Mouse (Mus musculus): ENCODE measurements around the gene Syt13.

The Syt13 gene

DNA sequence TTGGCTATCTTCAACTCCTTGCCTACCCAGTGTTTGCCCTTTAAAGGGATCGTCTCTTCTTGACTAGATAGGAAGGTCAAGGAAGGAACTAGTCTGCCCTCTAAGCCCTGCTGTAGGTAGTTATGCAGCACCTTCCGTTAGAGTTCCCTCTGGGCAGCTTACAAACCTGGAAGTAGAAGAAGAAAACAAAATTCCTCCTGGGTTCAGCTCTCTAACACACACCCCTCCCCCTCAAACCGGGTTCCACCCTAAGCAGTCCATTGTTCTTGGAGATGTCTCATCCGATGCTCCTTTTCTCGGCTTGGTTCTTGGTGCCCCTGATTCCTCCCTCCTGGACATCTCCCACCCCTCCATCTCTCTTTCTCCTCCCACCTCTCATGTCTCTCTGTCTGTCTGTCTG lies 14.8 kb downstream of the Syt13 start:
- DNase-seq = no peak

DNA sequence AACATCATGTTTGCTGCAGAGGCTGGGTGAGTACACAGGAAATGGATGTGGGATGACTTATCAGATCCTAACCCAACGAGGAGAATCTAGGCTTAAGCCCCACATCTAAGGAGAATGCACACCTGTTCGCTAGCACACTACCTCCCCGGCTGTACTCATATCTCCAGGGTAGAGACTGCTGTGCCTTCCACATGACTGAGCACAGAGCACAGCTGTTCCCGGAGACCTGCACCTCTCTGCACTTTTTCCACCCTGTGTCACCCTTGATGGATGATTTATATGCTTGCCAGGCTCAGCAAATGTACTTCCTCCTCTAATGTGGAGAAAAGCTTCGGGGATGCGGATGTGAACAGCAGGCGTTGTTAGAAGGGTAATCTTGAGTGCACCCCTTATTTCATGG lies 16.2 kb downstream of the Syt13 start:
- DNase-seq = peak; percentile 52 to 80

DNA sequence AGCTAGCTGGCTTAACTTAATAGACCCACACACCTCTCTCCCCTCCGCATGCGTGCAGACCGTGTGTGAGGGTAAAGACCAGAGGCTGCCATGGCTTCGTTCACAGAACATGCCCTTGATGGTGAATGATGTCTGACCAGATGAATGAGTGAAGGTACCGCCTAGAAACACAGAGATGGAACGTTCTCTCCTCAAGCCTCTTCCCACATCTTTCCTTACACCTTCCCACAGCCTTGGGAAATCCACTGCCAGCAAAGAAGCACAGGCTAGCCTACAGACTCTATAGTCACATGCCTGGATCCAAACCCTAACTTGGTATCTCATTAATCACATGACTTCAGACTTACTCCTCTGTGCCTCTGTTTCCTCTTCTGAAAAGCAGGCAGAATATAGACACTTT lies 18.5 kb downstream of the Syt13 start:
- no peak for DNase-seq

DNA sequence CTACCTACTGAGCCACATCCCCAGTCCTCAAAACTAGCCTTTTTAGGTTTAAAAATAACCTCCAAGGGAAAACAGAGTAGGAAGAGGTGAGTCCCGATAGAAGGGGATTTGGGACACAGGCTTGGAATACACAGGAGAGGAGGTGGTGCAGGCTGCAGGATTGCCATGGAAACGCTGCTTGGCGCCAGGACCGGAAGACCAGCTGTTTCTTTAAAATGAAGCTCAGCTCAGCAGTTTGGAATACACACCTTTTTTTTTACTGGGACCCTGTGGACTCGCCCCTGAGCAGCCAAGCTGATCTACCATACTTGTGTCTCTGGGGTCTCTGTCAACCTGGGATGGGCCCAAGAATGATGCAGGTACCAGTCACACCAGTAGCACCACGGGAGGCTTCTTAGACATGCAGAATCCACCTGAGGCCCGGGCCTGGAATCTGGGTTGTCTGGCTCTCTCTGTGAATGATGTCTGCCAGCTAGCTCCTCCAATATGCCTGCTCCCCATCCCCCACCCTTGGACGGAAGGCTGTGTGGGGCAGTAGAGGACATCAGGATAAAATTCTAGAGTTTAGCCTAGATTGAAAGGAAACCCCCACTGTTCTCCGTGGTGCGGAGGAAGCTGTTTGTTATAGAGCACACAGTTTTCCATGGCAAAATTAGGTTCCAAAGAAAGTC lies 19.5 kb downstream of the Syt13 start:
- no peak for DNase-seq

DNA sequence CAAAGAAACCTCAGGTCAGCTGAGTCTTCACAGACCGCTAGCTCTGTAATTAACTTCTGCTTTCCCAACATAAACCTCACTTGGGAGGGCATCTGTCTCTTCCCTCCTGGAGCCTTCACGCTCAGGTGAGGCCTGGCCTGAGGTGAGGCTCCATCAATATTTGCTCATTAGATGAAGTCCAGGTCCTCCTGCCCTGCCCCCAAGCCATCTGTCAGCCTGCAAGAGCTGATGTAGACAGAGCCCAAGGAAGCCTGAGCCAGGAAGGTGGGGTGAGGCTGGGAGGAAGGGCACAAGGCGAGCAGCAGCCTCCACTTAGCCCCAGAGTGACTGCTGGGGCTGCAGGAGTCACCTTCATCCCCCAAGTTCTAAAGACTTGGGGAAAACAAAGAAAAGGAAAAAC lies 20.6 kb downstream of the Syt13 start:
- DNase-seq = no peak

DNA sequence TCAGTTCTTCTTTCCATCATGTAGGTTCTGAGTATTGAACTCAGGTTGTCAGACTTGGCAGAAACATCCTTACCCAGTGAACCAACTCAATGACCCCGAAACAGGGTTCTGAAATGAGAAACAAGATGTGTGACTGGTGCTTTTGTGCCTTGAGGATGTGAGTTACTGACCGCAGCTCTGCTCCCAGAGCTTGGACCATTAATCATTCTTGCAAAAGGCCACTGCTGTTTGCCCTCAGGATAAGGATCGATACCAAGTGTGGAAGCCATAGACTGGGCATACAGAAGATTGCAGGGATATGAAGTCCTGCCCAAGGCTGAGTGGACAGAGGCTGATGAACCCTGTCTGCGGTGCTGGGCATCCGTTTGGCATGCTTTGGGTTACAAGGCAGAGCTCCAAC lies 23.2 kb downstream of the Syt13 start:
- DNase-seq = no peak

DNA sequence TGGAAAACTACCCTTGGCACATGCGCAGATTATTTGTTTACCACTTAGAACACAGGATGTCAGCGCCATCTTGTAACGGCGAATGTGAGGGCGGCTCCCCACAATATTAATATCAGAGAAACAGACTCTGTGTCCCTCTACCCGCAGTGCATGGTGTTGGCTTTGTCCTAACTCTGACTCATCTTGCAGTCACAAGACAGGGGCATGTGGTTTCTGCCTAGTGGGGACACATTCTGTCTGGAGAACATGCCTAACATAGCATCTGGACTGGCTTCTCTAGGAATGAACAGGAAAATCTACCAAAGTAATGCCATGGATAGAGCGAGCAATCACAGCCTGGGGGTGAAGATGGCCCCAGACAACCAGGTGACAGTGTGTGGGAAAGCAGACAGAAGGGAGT lies 23.9 kb downstream of the Syt13 start:
- no peak for DNase-seq

DNA sequence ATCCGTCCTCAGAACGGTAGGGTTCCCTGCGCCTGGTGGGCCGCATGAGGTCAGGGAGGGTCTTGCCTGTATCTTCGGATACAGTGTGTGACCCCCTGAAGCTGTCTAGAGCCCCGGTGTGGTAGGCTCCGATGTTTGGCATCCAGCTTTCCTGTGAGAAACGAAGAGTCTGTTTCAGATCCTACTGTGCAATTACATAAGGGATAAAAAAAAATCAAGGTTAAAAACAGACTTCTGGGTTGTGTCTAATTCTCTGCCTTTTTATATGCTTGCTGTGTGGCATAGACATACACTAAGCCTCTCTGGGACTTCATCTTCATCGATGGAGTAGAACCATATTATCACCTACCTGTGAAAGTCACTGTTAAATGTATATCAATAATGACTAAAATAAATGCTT lies 26.1 kb downstream of the Syt13 start:
- DNase-seq = no peak

DNA sequence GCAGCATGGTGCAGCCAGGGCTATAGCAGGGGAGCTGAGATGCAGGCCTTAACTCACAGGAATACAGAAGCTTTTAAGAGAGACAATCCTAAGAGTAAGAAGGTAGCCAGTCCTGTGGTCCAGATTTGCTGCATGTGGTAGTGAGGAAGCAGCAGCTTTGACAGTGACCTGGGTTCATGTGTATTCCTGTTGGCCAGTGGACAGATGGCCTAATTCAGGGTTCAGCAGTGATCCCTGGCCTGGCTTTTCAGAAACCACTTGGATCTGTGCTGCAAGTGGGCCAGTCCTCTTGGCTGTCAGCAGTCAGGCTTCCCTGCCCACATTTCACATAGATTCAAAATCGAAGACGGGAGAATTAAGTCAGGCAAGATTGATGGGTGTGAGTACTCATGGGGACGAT lies 26.6 kb downstream of the Syt13 start:
- no peak for DNase-seq

DNA sequence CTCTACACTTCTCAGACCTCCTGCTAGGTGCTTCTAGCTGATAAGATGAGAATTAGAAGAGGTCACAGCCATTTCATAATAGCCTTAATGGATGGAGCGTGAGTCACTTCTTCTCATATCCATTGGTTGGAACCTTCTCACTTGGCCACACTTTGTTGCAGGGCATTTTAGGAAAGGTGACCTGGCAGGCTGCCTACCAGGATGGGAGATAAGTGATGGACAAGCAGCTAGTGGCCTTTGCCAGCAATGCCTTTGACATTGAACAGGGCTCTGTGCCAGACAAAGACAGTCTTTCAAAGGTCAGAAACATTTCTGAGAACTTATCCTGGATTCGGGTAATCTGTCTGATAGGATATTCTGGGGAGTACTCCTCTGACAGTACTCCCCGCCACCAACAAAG lies 28.5 kb downstream of the Syt13 start:
- DNase-seq = no peak

DNA sequence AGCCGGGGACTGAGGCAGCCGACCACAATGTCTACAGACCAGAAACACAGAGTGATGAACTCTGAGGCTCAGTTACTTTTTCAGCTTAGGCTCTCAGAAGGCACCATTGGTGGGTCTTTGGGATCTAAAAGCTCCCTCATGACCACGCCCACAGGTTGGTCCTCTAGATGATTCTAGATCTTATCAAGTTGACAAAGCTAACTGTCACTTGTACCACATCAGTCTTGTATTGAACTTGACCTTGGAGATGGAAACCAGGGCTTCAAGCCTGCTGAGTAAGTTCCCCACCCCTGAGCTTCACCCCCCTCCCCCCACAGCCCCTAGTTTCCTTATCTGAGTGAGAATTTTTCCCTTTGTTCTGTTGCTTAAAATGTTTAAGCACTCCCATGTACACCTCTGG lies 29.5 kb downstream of the Syt13 start:
- DNase-seq = no peak

DNA sequence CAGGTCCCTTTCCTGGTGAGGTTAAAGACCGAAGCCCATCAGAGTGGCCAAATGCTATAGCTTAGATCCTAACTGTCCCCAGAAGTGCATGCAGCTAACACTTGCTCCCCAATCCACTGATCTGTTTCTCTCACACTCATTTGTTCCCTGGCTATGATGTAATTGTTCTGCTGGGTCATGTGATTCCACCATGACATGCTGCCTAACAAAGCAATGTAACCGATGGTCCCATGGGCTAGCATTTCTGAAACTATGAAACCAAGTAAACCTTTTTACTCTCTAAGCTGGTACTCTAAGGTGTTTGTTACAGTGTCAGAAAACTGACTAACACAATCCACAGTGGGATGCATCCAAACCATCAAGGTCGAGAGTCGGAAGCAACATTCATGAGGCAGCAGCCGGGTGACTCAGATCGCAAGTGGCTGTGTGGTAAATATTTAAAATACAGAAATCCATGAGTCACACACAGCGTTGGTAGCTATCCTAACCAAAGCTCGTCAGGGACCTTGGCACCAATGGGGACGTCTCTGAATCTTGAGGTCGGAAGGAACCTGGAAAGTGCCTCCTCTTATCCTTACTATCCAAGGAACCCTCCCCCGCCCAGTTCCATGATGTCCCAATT lies 30.3 kb downstream of the Syt13 start:
- DNase-seq = no peak

DNA sequence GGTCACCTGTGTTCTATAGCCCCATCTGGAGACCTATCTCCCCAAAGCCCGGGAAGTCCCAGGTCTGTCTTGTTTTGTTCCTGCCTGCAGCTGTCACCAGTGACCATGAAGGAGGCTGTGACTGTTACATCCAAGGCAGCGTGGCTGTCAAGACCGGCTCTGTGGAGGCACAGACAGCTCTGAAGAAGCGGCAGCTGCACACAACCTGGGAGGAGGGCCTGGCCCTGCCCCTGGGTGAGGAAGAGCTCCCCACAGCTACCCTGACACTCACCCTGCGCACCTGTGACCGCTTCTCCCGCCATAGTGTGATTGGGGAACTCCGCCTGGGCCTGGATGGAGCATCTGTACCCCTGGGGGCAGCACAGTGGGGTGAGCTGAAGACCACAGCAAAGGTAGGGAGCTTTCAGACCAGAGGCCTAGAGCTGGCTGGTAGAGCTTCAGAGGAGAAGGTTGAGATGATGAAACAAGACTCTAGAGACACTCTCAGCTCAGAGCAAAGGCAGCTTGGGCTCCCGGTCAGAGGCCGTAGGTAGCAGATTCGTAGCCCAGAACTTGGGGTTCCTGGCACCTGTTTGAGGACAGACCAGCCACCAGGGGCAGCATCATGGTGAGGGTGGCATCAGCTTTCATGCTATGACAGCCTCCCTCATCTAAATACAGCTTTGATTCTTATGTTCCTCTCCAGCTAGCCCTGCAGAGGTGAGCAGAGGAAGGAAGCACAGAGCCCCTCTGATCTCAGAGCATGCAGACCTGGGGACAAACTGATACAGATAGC lies 31.1 kb downstream of the Syt13 start:
- peak; percentile 77 to 85 for DNase-seq

DNA sequence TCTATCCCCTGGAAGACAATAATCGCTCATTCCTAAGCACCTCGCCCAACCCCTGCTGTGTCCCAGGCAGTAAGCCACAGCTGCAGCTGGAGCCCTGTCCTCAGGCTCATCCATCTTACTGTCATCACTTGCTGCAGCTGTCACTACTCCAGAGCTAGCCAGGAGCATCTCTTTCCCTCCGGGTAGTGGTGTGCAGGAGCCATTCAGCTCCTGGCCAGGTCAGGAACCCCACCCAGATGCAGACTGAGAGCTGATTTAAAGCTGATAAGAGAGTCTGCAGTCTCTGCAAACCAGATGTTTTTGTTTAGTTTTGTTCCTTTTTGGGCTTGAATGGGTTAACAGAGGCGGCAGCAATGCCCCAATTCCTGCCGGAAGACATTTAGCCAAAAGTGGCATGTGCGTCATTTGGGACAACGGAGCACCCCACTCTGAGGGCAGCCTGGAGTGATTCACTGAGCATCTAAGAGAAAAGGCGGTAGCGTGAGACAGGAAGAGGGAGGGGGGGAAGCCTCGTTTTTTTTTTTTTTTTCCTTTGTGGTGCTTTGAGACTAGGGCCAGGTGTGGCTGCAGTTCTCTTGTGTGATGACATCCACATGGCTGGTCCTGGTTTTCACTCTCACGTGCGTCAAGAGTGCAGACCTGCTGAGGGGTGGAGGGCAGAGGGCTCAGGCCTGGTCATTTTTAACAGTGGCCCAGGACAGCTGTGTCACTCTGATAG lies 33.2 kb downstream of the Syt13 start:
- peak; percentile 46 to 75 for DNase-seq

DNA sequence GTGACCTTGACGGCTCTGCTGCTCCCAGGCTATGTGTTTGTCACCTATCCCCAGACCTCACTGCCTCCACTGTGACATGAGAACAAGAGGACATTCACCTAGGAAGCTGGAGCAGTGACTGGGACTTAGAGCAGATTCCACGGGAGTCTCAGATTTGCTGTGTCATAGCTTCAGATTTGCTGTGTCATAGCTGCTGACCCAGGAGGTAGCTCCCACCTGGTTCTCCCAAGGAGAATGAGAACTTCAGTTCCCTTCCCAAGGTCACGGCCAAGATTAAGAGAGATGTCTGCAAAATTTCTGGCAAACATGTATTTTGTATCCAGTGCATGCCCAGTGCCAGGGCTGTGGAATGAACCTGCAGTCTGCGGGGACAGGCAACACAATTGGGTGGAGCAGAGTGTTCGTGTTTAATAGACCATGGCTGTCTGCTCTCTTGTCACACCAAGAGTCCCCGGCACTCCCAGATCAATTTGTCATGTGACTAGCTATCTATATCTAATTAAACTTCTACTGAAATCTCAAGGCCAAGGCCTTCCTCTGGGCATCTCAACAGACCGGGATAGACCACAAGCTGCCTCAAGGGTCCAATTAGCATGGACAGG lies 33.9 kb downstream of the Syt13 start:
- DNase-seq = no peak

DNA sequence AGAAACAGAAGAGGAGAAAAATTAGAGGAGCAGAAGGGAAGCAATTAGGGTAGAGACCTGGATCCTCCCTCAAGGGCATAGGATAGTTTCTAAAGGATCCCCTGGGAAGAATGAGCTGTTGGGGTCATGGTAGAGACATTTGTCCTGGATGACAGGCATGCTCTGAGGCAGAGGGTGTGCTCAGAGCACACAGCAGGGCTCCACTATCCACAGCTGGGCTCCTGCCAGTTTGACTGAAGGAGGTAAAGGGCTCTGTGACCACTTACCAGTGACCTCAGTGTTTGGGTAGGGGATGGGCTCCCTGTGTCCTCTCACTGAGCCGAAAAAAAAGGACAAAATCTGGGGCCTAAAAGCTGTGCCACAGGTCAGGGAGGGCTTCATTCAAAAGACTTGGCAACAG lies 34.6 kb downstream of the Syt13 start:
- no peak for DNase-seq

DNA sequence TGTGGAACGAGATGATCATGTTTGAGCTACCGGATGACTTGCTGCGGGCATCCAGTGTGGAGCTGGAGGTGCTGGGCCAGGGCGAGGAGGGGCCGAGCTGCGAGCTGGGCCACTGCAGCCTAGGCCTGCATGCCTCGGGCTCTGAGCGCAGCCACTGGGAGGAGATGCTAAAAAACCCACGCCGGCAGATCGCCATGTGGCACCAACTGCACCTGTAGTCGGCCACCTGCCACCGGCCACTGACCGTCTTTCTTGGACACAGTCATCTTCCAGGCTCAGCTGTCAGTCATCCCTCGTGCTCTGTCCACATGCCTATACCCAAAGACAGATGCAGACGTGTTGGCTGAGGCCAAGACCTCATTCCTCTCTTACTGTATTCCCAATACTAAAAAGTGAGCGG lies 38.6 kb downstream of the Syt13 start:
- DNase-seq = no peak

DNA sequence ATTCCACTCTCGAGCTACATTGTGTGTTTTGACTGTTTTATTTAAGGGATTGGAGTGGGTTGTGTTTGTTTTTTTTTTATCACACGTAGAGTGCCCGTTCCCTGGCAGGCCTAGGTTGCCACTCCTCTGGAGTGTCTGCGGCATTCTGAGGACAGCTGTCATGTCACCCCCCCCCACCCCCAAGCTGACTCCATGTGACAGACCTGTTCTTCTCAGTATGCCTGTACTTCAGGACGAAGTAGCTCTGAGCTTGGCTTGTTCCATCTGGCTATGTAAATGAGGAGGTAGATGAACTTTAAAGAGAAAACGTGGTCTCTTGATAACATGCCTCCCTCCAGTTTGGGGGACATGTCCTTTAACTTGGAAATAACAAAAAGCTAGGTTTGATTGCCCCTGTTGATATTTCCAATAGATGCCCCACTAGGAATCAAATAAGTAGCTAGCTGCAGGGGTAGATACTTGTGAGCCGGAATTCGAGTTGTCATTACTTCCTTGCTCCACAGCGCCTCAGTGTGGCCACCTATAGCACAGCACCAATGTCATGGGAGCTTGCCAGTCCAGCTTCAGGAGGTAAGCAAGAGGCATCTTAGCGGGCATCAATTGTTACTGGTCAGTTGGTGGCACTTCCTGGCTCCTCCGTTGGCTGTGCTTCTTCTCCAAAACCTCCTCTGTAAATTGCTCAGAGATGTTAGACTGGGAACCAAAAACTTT lies 39.7 kb downstream of the Syt13 start:
- DNase-seq = peak; percentile 69 to 70

DNA sequence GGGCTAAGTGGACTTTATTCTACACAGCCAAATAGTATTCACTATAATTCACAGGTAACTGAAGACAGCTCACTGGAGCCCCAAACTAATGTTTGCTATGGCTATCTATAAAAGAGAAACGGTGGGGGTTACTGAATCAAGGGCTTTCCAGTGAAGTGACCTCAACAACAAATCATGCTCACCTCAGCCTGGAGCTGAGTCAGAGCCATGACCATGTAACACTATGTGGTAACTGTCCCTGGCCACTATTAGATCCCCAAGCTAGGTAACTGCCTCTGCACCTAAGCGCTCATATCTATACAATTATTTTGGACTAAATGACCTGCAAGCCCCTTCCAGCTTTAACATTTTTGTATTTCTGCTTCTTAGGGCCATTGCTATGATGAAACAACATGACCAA lies 42.0 kb downstream of the Syt13 start:
- no peak for DNase-seq

DNA sequence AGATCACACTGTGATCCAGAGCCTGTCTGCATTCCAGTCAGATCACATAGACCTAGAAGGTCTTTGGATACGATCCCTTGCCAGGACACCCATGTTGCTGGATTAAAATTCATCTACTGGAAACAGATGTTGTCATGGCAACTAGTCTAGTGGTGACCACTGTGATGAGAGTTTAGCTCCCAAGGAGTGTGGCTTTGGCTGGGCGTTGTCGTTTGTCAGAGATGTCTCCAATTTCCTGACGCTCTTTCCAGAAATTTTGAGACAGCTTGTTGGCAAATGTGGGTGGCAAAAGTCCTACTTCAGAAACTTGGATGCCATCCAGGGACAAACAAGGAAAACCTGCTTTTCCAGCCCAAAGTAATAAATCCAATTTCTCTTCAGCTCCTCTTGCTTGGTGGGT lies 43.7 kb downstream of the Syt13 start:
- DNase-seq = no peak

DNA sequence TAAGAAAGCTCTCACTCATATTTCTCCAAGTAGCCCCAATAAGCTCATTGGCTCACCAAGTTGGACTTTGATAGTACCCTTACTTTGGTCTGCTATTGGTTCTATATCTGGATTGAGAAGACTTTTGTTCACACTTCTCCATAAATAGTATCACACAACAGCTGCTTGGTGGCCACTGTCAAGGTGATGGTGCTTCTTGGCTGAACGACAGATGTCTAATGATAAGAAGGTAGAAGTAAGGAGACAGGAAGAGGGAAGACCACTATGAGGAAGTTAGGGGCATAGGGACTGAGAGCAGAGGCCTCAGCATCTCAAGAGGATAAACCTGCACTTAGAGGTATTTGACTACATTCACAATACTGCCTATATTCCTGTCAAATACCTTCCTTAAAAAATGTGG lies 49.4 kb downstream of the Syt13 start:
- no peak for DNase-seq

DNA sequence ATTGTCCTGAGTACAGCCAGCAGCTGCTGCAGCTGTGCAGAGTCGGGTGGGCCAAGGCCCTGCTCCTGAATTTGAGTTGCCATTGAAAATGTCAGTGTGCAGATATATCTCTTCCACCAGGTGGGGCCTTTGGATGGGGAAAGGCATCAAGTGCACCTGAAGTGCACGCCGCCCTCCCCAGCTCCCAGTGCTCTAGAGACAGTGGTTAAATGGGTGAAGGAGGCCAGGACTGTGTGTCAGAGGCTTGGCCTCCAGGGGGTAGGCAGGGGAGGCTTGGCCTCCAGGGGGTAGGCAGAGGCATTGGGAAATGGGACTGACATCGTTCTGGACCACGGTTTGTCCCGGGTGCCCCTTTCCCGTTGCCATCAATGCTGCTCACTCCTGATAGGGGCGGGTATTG lies 51.4 kb downstream of the Syt13 start:
- DNase-seq = no peak

Data from thymus, adult 18-20 months (tissue).